Mouse (Mus musculus) forebrain, postnatal 0 days (tissue): ENCODE data around the gene Lama5. TPM values are rescaled to one million over a fixed set of nuclear protein-coding genes. Genes with fewer than 3 reads are reported as not detected.

Source experiments
- ATAC-seq: fragments of 200-750 bp; cut with Nextera tagmentation; 2 replicates; pipeline ENCODE4 v1.8.0; 2017; ENCODE audit warnings: mild to moderate bottlenecking, moderate library complexity
- DNase-seq: peaks from one replicate; pipeline ENCODE4 v3.0.0-alpha.2; 2015
- H3K27ac ChIP-seq: fragments of 300-500 bp; sonication (generic); 2 replicates; pipeline ENCODE4 v1.5.1; 2014; ENCODE audit warnings: low read depth, mild to moderate bottlenecking, antibody characterized with exemption, low read length, moderate library complexity, mixed read lengths
- H3K27me3 ChIP-seq: fragments of 300-500 bp; sonication (generic); 2 replicates; pipeline ENCODE4 v1.6.1; 2014; ENCODE audit warnings: mild to moderate bottlenecking, low read length, mixed read lengths; ENCODE audit not compliant: insufficient read depth
- H3K36me3 ChIP-seq: fragments of 300-500 bp; sonication (generic); 2 replicates; pipeline ENCODE4 v1.6.1; 2014; ENCODE audit warnings: mild to moderate bottlenecking, moderate library complexity; ENCODE audit not compliant: insufficient read depth
- H3K4me1 ChIP-seq: fragments of 300-500 bp; sonication (generic); 2 replicates; pipeline ENCODE4 v1.6.1; 2014; ENCODE audit warnings: antibody characterized with exemption; ENCODE audit not compliant: insufficient read depth
- H3K4me2 ChIP-seq: fragments of 300-500 bp; sonication (generic); 2 replicates; pipeline ENCODE4 v1.6.1; 2014; ENCODE audit warnings: low read depth, mild to moderate bottlenecking, moderate library complexity
- H3K4me3 ChIP-seq: fragments of 300-500 bp; sonication (generic); 2 replicates; pipeline ENCODE4 v1.5.1; 2014; ENCODE audit warnings: low read depth, low read length, mixed read lengths
- H3K9ac ChIP-seq: fragments of 300-500 bp; sonication (generic); 2 replicates; pipeline ENCODE4 v1.6.1; 2014; ENCODE audit warnings: mild to moderate bottlenecking
- H3K9me3 ChIP-seq: fragments of 300-500 bp; sonication (generic); 2 replicates; pipeline ENCODE4 v1.6.1; 2016; ENCODE audit warnings: low read length
- CTCF ChIP-seq: sonication (generic); IDR thresholded peaks from 2 replicates; pipeline ENCODE4 v1.5.1; 2016; ENCODE audit warnings: antibody characterized with exemption, control low read depth, low read depth
- WGBS: fragments of 180-500 bp; shearing (Covaris S2); extraction: QIAGEN DNeasy Blood & Tissue Kit; methylation state at CpG from one replicate; pipeline ENCODE4 v1.1.7; 2014; 5-methylcytosine and 5-hydroxymethylcytosine counted together
- polyA plus RNA-seq: library from polyadenylated mRNA; unstranded; fragments of >200 nt; fragmentation: Nextera tagmentation; extraction: Ambion mirVana; gene quantifications from 2 replicates; pipeline ENCODE4 v1.2.1, GENCODE M21; 2015
- total RNA-seq: library from RNA; depleted of rRNA; stranded (reverse); fragments of >200 nt; gene quantifications from 2 replicates; pipeline ENCODE4 v1.2.3, GENCODE M21; 2014; rRNA removed

Lama5 gene
- total RNA-seq (3.5 and 8.9 TPM in 2 replicates), polyA plus RNA-seq (1.4 and 1.7 TPM in 2 replicates)

DNA sequence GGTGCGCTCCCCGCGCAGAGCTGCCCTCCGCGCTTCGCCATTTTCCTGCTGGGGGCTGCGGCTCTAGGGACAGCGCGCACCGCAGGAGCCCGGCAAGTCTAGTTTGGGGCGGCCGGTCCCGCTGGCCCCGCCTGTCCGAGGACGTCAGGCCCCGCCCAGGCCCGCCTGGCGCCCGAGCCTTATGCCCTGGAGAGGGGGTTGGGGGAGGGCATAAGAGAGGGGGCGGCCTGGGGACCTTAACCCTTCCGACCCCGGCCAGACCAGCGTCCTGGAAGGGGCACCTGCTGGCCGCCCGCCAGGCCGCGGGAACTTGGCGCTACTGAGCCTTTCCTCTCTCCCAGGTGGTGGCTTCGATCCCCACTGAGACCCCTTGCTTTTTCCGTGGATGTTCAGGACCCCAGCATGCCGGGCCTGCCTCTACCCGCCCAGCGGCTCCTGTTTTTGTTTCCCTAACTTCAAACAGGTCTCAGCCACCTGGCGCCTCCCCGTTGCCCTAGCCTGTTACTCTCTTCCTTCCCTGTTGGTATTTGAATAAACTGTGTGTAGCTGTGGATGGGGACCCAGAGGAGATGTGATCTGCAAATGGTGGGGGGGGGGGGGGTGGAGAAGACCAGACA lies at the start of gene Lama5:
Gene Lama5, minus strand, starts transcription at position 98 of the 617 bp plus-strand sequence.
- H3K9me3 ChIP-seq, result no peaks in the 10 kb centered on the region
- H3K4me3 ChIP-seq, result peak within 1 kb of the TSS; percentile 53
- H3K4me1 ChIP-seq, result peaks cover 13% of the 10 kb centered on the region; the same call in 1 of the 2 replicates
- H3K9ac ChIP-seq, result peak within 1 kb of the TSS; percentile 53
- no peak within 1 kb of the TSS for H3K27ac ChIP-seq
- TF ChIP-seq CTCF, result no peak
- H3K36me3 ChIP-seq, result no peaks in the 10 kb centered on the region
- DNase-seq (no peak), ATAC-seq (peak; percentile 66)
- peak within 1 kb of the TSS; percentile 100 for H3K4me2 ChIP-seq
- H3K27me3 ChIP-seq, result peaks cover 8% of the 10 kb centered on the region; the same call in 1 of the 2 replicates
- under 1% methylated on average over 31 of the region's 37 CpGs for WGBS

DNA sequence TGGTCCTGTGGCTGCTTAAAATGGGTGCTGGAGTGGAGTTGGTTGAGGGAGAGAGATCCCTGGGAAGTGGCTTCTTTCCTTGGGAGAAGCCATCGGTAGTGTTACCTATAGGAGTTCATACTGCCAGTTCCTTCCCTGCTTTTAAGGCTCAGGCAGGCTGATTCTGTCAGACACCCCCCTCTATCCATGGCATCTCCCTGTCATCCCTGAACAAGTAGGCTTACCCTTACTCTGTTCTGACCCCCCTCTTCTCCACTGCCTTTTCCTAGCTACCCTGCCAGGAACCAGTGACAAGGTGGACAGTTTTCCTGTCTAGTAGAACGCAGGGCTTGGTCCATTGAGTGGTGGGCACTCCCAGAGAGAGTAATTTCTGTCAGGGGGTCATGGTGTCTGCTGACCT lies 48.9 kb upstream of the Lama5 start:
- no peak overlapping the region for H3K9ac ChIP-seq
- peaks cover 11% of the 10 kb centered on the region for H3K4me1 ChIP-seq
- TF ChIP-seq CTCF, result no peak
- no peak overlapping the region for H3K4me3 ChIP-seq
- H3K4me2 ChIP-seq, result no peak overlapping the region
- H3K9me3 ChIP-seq, result no peaks in the 10 kb centered on the region
- H3K27ac ChIP-seq, result no peak overlapping the region
- ATAC-seq (no peak), DNase-seq (no peak)
- H3K36me3 ChIP-seq, result peaks cover 9% of the 10 kb centered on the region; the same call in 1 of the 2 replicates
- WGBS, result 84% methylated on average over 2 of the region's 2 CpGs
- no peaks in the 10 kb centered on the region for H3K27me3 ChIP-seq

DNA sequence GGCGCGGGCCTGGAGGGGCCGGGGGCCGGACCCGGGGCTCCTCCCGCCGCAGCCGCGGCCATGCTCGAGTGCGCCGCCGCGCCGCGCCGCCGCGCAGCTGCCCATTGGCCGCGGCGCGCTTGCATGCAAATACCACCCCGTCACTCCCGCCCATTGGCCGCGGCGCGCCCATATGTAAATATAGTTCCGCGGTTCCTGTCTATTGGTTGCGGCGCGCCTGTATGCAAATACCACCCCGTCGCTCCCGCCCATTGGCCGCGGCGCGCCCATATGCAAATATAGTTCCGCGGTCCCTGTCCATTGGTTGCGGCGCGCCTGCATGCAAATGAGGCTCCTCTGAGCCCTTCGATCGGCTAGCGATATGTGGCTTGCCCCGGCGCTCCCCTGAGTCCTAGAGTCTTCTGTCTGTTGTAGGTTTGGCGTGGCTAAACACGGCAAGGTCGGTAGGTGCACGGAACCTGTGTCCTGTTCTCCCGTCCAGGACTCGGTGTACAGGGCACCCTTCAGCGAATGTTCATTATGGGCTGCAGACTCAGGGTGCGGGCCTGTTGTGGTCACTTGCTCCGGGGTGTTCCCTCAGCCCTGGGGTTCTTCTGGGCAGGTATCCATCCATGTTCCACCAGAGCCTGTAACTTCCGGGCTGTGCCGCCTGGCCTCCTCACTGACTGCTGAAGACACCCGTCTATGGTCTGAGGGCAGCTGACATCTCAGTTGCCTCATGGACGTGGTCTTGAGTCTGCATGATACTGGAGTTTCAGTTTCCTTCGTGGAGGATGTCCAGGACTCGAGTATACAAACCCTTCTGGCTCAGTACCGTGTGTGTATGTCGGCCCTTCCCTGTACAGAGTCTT lies 48.0 kb upstream of the Lama5 start, which contains the start of gene Cables2:
Gene Cables2, minus strand, starts transcription at position 103 of the 851 bp plus-strand sequence.
- ATAC-seq (peak; percentile 96), DNase-seq (peak; percentile 98)
- WGBS, result 7% methylated on average over 67 of the region's 68 CpGs
- Histone ChIP-seq H3K9ac (peak within 1 kb of the TSS; percentile 91), H3K4me3 (peak within 1 kb of the TSS; percentile 83), H3K9me3 (no peaks in the 10 kb centered on the region), H3K4me1 (peaks cover 11% of the 10 kb centered on the region), H3K27me3 (no peaks in the 10 kb centered on the region), H3K4me2 (peak within 1 kb of the TSS; percentile 94), H3K27ac (0 out of 2 replicates have a peak within 1 kb of the TSS, but pooled peaks have one; percentile 35), H3K36me3 (peaks cover 14% of the 10 kb centered on the region; the same call in 1 of the 2 replicates)
- TF ChIP-seq CTCF, result no peak

DNA sequence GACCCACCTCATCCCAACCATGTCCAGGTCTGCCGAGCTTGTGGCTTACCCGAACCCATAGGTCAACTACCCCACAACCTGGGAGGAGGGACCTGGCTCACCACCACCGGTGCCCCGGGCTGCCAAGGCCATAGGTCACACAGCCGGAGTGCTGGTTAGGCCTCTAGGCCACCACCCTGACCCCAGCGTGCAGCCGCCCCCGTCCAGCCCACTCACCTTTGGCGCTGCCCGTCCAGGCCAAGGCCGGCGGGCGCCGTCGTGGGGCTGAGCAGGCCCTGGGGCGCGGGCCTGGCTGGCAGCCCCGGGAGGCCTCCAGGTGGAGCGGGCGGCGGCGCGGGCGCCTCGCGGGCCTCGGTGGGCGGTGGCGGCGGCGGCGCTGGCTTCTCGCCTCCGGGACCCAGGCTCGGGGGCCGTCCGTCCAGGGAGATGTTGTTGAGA lies 47.2 kb upstream of the Lama5 start:
- peak overlapping the region; percentile 94 for H3K4me2 ChIP-seq
- 0 out of 2 replicates have a peak overlapping the region, but pooled peaks have one; percentile 35 for H3K27ac ChIP-seq
- TF ChIP-seq CTCF, result no peak
- H3K9ac ChIP-seq, result peak overlapping the region; percentile 91
- peak overlapping the region; percentile 83 for H3K4me3 ChIP-seq
- WGBS, result 3% methylated on average over 33 of the region's 37 CpGs
- H3K36me3 ChIP-seq, result peaks cover 20% of the 10 kb centered on the region; the same call in 1 of the 2 replicates
- peaks cover 11% of the 10 kb centered on the region for H3K4me1 ChIP-seq
- ATAC-seq (peak; percentile 27), DNase-seq (no peak)
- H3K27me3 ChIP-seq, result no peaks in the 10 kb centered on the region
- no peaks in the 10 kb centered on the region for H3K9me3 ChIP-seq

DNA sequence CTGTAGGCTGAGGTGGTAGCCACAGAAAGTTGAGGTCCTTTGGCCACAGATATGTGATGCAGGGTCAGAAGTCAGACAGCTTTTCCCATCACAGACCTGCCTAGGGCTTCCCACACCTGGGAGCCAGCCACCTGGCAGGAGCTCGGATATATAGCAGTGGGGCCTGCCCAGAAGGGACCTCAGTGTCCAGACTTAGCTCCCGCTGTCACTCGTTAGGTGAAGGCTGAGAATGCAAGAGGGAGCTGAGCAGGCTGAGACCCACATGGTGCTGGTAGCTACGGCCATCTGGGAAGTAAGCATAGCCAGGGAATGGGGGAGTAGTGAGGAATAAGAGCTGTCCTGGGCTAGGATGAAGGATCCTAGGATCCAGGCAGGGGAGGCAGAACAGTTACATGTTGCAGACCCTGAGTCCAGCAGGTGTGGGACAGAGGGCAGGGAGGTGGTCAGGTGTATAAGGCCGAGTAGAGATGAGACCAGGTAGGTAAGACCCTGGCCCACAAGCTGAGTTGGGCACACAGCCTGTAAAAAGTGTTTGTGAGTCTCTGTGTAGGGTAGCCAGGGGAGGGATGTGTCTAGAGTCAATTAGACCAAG lies 46.2 kb upstream of the Lama5 start:
- H3K9ac ChIP-seq, result no peak overlapping the region
- peak overlapping the region; percentile 94 for H3K4me2 ChIP-seq
- 52% methylated on average over 5 of the region's 5 CpGs for WGBS
- H3K27ac ChIP-seq, result no peak overlapping the region
- H3K36me3 ChIP-seq, result peaks cover 28% of the 10 kb centered on the region
- H3K9me3 ChIP-seq, result no peaks in the 10 kb centered on the region
- DNase-seq, result peak; percentile 55
- ATAC-seq, result no peak
- H3K4me3 ChIP-seq, result peak overlapping the region; percentile 83
- peaks cover 11% of the 10 kb centered on the region for H3K4me1 ChIP-seq
- no peaks in the 10 kb centered on the region for H3K27me3 ChIP-seq
- TF ChIP-seq CTCF, result no peak

DNA sequence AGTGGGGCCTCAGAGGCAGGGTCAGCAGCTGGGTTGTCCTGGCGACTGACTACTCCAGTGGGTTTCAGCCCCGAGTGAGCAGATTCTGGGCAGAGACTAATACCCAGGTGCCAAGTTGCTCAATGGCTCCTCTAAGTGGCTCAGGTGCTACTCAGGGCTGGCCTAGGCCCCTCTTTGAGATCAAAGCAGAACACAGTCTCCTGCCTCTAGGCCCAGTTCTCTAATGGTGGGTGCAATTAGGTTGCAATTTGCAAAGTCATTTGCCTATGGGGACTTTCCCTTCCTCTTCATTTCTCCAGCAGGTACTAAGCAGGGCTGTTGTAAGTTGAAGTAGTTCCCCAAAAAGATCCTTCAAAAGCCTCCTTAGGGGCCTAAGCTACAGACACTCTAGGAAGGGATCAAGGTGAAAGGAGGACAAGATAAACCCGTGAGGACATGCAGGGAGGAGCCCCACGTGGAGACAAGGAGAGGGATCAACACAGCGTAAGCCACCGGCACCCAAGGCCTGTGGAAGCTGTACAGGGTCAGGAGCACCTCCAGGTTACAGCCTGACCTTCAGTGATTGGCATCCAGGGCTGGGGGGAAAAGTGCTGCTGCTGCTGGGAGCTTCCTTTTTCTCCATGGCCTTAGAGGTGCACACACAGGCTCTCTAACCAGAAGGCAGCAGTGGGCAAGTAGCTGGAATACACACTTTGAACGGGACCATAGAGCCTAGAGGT lies 45.0 kb upstream of the Lama5 start:
- Histone ChIP-seq H3K4me2 (no peak overlapping the region), H3K4me3 (no peak overlapping the region), H3K36me3 (peaks cover 35% of the 10 kb centered on the region), H3K4me1 (peaks cover 11% of the 10 kb centered on the region), H3K9me3 (no peaks in the 10 kb centered on the region), H3K9ac (no peak overlapping the region), H3K27ac (no peak overlapping the region), H3K27me3 (no peaks in the 10 kb centered on the region)
- TF ChIP-seq CTCF, result no peak
- ATAC-seq, result no peak
- 83% methylated on average over 7 of the region's 7 CpGs for WGBS
- DNase-seq, result no peak
